Mouse (Mus musculus) G1E-ER4 (cell line): Measurements from ENCODE around the gene Tcl1b4. TPM values are rescaled to one million over a fixed set of nuclear protein-coding genes. Genes with fewer than 3 reads are reported as not detected.

Experiments
- GATA1 ChIP-seq: IDR thresholded peaks from one replicate; pipeline ENCODE4 v1.8.0; 2012; ENCODE audit warnings: low read length, inconsistent platforms
- polyA plus RNA-seq: library from polyadenylated mRNA; stranded (reverse); fragments of >175 nt; gene quantifications from 2 replicates; pipeline ENCODE4 v1.2.3, GENCODE M21; 2012

Tcl1b4 gene
- polyA plus RNA-seq, 1 experiment = not detected

DNA sequence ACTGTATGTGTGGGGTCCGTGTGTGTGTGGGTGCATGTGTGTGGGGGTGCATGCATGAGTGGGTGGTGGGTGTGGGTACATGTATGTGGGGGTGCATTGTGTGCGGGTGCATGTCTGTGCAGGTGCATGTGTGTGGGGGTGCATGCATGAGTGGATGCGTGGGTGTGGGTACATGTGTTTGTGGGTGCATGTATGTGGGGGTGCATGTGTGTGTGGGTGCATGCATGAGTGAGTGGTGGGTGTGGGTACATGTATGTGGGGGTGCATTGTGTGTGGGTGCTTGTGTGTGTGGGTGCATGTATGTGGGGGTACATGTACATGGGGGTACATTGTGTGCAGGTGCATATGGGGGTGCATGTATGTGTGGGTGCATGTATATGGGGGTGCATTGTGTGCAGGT, 52.0 kb downstream of the Tcl1b4 start:
- no peak for TF ChIP-seq GATA1

Other genes starting within 250 kb of the Tcl1b4 start
- gene Syne3, start 192.1 kb upstream of the Tcl1b4 start, polyA plus RNA-seq = 9.5 TPM in 2 replicates
- gene Glrx5, start 169.3 kb upstream of the Tcl1b4 start, polyA plus RNA-seq = 314 and 423 TPM in 2 replicates
- not detected in 2 replicates for gene Tcl1b2, start 55.9 kb upstream of the Tcl1b4 start, polyA plus RNA-seq
- gene Tcl1b1, start 42.3 kb upstream of the Tcl1b4 start, polyA plus RNA-seq = not detected in 2 replicates
- not detected in 2 replicates for gene Tcl1b5, start 25.6 kb upstream of the Tcl1b4 start, polyA plus RNA-seq
- not detected in 2 replicates for gene Tcl1b3, start 10.9 kb upstream of the Tcl1b4 start, polyA plus RNA-seq
- not detected in 2 replicates for gene Tcl1, start 20.8 kb downstream of the Tcl1b4 start, polyA plus RNA-seq
- not detected in 2 replicates for gene Tunar, start 131.9 kb downstream of the Tcl1b4 start, polyA plus RNA-seq